Mouse (Mus musculus): ENCODE measurements around the gene Tmem270. TPM values are rescaled to one million over a fixed set of nuclear protein-coding genes. Genes with fewer than 3 reads are reported as not detected.

The Tmem270 gene
- total RNA-seq (2023) = not detected

GRCm38 (mm10) chr5:134906633-134907032 is at the start of gene Tmem270:
Gene Tmem270 (minus strand): TSS chr5:134906733.

GRCm38 (mm10) chr5:134946857-134947255 is 40.3 kb upstream of the Tmem270 start, which contains the start of gene Cldn4:
Gene Cldn4 (minus strand): TSS chr5:134946934.

GRCm38 (mm10) chr5:134932179-134932902 is 25.8 kb upstream of the Tmem270 start, which contains the start of gene Mettl27:
Gene Mettl27 (plus strand): TSS chr5:134932368.

GRCm38 (mm10) chr5:134915311-134915710 is 8.8 kb upstream of the Tmem270 start, which contains the start of gene Cldn13:
Gene Cldn13 (minus strand): TSS chr5:134915526.

Other genes with a start within 250 kb of the Tmem270 start
- 15.0 TPM for gene Limk1, start 218.1 kb downstream of the Tmem270 start, total RNA-seq (2023)
- not detected for gene Eln, start 159.4 kb downstream of the Tmem270 start, total RNA-seq (2023)
- gene Cldn13, start 8.8 kb upstream of the Tmem270 start, total RNA-seq (2023) = not detected
- 13.4 TPM for gene Mettl27, start 25.6 kb upstream of the Tmem270 start, total RNA-seq (2023)
- gene Cldn4, start 40.2 kb upstream of the Tmem270 start, total RNA-seq (2023) = not detected
- gene Cldn3, start 79.5 kb upstream of the Tmem270 start, total RNA-seq (2023) = not detected
- 51.4 TPM for gene Abhd11, start 102.4 kb upstream of the Tmem270 start, total RNA-seq (2023)
- gene Stx1a, start 116.7 kb upstream of the Tmem270 start, total RNA-seq (2023) = 45.3 TPM
- gene Dnajc30, start 157.5 kb upstream of the Tmem270 start, total RNA-seq (2023) = 17.9 TPM
- gene Bud23, start 158.2 kb upstream of the Tmem270 start, total RNA-seq (2023) = 87.1 TPM
- gene Vps37d, start 171.5 kb upstream of the Tmem270 start, total RNA-seq (2023) = not detected
- not detected for gene Mlxipl, start 183.2 kb upstream of the Tmem270 start, total RNA-seq (2023)
- 10.0 TPM for gene Tbl2, start 242.9 kb upstream of the Tmem270 start, total RNA-seq (2023)

All from CD4-positive naive resting alpha-beta T cell, adult 76 days (primary cell).